Mouse (Mus musculus) granulocyte monocyte progenitor cell, adult 5-6 weeks (primary cell): ENCODE data around the gene Npas1. TPM values are rescaled to one million over a fixed set of nuclear protein-coding genes. Genes with fewer than 3 reads are reported as not detected.
A peak's percentile ranks its signal among the peaks of the same experiment; 100 is the strongest.

Experiments used
- ATAC-seq: replicated peaks from 2 replicates; pipeline ENCODE4 v1.8.0; 2016; ENCODE audit warnings: mild to moderate bottlenecking, moderate TSS enrichment, inconsistent platforms; ENCODE audit not compliant: poor library complexity, severe bottlenecking
- total RNA-seq, 2 experiments: library from RNA; stranded (forward) in 1 of 2; stranded (reverse) in 1 of 2; fragments of 200-712, 200-1000 nt in 1 of 2; fragments of >200 nt in 1 of 2; fragmentation: Nextera tagmentation in 1 of 2; gene quantifications; 2 replicates each; pipeline ENCODE4 v1.2.3; 2014 to 2017

Gene Npas1
- total RNA-seq, 2 experiments from 2014 or later = not detected

DNA sequence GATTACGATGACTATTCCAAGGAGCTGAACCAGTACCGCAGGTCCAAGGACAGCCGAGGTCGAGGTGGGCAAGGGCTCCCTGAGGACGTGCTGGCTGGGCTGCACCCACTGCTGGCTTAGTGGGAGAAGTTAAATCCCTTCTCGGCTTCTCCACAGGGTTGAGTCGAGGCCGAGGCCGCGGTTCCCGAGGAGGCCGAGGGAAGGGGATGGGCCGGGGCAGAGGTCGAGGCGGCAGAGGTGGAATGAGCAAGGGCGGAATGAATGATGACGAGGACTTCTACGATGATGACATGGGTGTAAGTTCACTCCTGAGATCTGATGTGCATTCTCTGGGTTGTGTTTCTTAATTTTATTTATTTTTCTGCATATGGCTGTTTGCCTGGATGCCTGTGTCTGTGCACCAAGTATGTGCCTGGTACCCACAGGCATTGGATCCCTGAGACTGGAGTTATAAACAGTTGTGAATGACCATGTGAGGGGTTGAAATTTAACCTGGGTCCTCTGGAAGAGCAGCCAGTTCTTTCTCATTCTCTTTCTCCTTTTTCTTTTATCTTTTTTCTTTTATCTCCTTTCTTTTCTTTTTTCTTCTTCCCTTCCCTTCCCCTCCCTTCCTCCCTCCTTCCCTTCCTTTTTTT lies 55.2 kb downstream of the Npas1 start:
- ATAC-seq = no peak

DNA sequence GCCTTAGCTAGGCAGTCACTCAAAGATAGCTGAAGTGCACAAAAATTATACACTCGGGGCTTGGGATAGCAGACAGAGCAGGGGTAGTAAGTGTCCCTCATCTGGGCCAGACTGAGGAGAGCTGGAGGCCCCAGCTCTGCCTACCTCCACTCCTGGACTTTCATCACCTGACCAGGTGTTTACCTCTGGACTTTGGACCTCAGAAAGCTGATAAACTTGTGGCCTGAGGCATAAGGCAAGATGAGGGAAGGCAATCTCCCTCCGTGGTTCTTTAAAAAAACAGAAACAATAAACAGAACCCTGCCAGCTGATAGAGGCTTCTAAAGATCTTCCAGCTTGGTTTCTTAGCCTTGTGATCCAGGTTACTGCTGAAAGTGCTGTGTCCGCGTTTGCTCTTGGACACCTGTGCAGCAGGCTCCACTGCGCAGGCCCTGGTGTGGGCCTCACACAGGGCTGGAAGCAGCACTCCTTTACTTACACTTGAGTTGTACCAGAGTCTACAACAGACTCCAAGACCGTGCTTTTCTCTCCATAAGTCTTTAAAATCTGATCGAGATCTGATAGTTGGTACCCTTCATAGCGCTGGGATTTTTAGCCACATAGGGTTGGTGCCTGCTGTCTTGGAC lies 56.9 kb downstream of the Npas1 start:
- ATAC-seq = no peak

DNA sequence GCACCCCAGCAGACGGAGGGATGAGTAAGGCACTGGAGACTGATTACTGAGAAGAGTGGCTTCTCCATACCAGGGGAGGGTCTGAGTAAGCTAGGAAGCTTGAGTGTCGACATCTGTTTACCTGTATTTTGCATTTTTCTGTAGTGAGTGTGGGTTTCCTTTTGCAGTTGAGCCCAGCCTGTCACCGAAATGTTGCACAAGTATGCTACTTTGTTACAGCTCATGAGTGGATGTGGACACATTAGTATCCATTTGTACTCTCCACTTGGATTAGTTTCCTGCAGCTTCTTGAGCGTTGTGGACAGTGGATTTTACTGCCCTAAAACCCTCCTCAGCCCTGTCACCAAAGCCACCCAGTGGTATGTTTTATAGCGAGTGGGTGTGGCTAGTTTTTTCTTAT lies 58.8 kb downstream of the Npas1 start:
- peak; percentile 58 for ATAC-seq

DNA sequence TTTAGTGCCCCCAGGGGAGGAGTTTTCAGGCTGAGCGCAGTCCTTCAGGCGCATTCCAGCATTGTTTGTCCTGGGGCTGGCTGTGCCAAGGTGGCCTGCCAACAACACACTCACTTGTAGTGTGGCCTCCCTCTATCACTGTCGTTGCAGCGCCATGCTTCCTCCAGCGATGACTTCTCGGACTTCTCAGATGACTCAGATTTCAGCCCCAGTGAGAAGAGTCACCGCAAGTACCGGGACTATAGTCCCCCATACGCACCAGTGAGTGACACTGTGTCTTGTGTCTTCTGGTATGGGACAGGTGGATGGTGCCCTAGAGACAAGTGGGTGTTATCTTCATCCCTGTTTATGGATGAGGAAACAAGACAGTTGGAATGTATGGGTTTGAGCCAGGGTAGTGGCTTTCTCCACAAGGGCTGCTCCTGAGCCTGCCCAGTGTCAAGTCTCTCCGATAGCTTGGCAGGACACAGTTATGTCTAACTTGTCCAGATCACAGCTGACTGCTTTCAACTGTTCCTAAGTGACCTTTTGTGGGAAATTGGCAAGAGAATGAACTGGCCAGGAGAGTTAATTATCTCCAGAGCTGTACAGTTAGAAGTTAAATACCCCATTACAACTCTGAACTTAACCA lies 60.3 kb downstream of the Npas1 start:
- ATAC-seq = no peak

DNA sequence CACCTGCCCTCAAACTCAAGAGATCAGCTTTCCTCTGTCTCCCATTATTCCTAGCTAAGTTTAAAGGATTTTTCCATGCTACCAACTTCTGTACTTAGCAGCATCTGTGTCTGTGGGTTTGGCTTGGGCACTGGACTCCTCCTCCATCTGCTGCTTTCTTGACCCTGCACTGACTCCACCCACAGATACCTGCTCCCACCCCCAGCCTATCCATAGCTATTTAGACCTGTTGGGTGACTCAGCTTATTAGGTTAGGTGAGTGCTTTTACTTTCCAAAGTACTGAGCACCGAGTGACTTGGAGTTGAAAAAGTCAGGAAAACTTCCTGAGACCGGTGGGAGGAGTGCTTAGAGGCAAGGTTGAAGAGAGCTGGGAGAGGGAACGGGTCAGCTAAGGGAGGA lies 62.1 kb downstream of the Npas1 start:
- no peak for ATAC-seq

DNA sequence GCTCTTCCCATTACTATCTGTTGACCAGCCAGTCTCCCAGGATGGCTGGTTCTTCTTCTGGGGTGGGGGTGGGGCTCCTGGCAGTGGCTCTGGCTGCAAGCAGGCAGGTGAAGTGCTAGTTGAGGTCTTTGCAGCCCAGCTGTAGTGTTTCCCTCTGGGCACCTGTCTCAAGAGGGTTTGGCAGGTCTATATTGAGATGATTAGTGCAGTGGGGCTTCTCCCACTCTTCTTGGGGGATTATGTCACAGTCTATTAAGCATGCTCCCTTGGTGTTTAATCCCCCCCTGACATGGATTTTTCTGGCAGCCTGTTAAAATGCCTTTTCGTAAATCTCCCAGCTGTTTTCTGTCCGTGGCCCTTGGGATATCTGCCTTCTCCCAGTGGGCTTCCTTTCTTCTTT lies 64.6 kb downstream of the Npas1 start:
- no peak for ATAC-seq

DNA sequence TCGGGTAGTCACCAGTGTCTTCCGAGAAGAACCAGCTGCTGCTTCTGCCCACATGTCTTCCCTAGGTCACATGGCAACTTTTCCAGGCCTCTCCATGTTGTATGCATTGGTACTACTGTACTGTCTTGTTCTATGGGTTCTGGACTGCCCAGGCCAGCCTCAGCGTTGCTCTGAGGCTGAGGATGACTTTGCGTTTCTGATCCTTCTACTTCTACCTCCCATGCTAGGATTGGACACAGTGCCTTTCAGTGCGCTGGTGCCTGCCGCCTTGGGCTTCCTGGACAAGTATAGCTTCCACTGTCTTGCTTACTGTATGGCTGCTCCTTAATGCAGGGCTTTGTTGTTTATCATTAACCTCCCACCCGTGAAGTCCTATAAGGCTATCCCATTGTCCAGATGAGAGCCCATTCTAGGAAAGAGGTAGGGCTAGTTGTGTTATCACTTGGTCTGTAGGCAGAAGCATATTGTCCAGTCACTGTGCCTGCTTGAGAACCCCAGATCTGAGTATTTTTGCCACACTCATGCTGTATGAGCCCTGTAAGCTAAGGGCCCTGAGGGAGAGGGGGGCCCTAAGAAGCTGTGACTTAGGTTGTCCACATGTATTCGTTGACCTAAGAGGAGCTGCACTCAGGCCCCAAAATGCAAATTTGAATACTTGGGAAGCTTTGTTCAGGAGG lies 65.2 kb downstream of the Npas1 start:
- ATAC-seq = no peak

DNA sequence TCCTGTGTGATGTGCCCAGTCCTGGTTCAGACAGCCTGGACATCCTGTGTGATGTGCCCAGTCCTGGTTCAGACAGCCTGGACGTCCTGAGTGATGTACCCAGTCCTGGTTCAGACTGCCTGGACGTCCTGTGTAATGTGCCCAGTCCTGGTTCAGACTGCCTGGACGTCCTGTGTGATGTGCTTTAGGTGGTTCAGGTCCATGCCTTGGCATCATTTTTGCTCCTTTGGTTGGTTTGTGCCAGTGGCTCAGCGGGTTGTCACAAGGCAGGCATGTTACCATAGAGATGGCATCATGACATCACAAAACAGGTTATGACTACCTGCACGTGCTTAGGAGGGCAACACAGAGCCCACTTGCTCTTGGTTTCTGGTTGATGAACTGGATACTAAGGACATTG lies 66.4 kb downstream of the Npas1 start:
- no peak for ATAC-seq

DNA sequence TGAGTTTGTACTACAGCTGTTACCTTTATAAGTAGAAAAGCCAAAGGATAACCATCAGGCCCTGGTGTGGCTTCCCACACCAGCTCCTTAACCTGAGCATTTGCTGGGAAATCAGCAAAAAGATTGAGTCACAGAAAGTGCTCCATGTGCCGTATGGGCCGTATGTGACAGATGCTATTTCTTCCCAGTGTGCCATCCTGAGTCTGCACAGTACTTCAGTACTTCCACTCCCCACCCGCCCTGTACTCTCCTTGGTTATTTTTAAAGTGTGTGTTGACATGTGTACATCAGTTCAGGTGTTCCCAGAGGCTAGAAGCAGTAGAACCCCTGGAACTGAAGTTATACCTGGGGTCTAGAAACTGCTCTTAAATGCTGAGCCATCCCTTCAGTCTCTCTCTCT lies 70.5 kb downstream of the Npas1 start:
- no peak for ATAC-seq

Other genes starting within 250 kb of the Npas1 start
- gene C5ar2, start 233.6 kb downstream of the Npas1 start, total RNA-seq (2014; fragmentation: Nextera tagmentation) = 0.15 TPM in 1 of 2 replicates, not detected in the other
- 0.13 and 0.93 TPM in 2 replicates for gene C5ar2, start 233.6 kb downstream of the Npas1 start, total RNA-seq (2017)
- 0.21 TPM in 1 of 2 replicates, not detected in the other for gene C5ar1, start 218.2 kb downstream of the Npas1 start, total RNA-seq (2014; fragmentation: Nextera tagmentation)
- gene C5ar1, start 218.2 kb downstream of the Npas1 start, total RNA-seq (2017) = 0.67 and 1.1 TPM in 2 replicates
- 13.6 and 14.6 TPM in 2 replicates for gene Inafm1, start 204.1 kb downstream of the Npas1 start, total RNA-seq (2014; fragmentation: Nextera tagmentation)
- 3.2 and 3.3 TPM in 2 replicates for gene Inafm1, start 204.1 kb downstream of the Npas1 start, total RNA-seq (2017)
- 31.7 and 50.9 TPM in 2 replicates for gene Ccdc9, start 190.9 kb downstream of the Npas1 start, total RNA-seq (2014; fragmentation: Nextera tagmentation)
- gene Ccdc9, start 190.9 kb downstream of the Npas1 start, total RNA-seq (2017) = 54.0 and 62.0 TPM in 2 replicates
- 0.53 and 1.1 TPM in 2 replicates for gene Bbc3, start 169.3 kb downstream of the Npas1 start, total RNA-seq (2014; fragmentation: Nextera tagmentation)
- gene Bbc3, start 169.3 kb downstream of the Npas1 start, total RNA-seq (2017) = 1.3 and 2.2 TPM in 2 replicates
- 131 and 137 TPM in 2 replicates for gene Sae1, start 89.9 kb downstream of the Npas1 start, total RNA-seq (2014; fragmentation: Nextera tagmentation)
- gene Sae1, start 89.9 kb downstream of the Npas1 start, total RNA-seq (2017) = 409 and 421 TPM in 2 replicates
- 42.3 and 57.9 TPM in 2 replicates for gene Zc3h4, start 76.8 kb downstream of the Npas1 start, total RNA-seq (2014; fragmentation: Nextera tagmentation)
- gene Zc3h4, start 76.8 kb downstream of the Npas1 start, total RNA-seq (2017) = 20.9 and 40.7 TPM in 2 replicates
- 27.5 and 71.6 TPM in 2 replicates for gene Tmem160, start 24.9 kb downstream of the Npas1 start, total RNA-seq (2014; fragmentation: Nextera tagmentation)
- gene Tmem160, start 24.9 kb downstream of the Npas1 start, total RNA-seq (2017) = 17.2 and 26.2 TPM in 2 replicates
- gene Arhgap35, start 137.3 kb upstream of the Npas1 start, total RNA-seq (2014; fragmentation: Nextera tagmentation) = 7.6 and 10.9 TPM in 2 replicates
- 6.6 and 7.6 TPM in 2 replicates for gene Arhgap35, start 137.3 kb upstream of the Npas1 start, total RNA-seq (2017)
- gene Ceacam15, start 198.0 kb upstream of the Npas1 start, total RNA-seq (2014; fragmentation: Nextera tagmentation) = not detected in 2 replicates
- gene Ceacam15, start 198.0 kb upstream of the Npas1 start, total RNA-seq (2017) = not detected in 2 replicates
- gene Ceacam9, start 244.2 kb upstream of the Npas1 start, total RNA-seq (2014; fragmentation: Nextera tagmentation) = not detected in 2 replicates
- gene Ceacam9, start 244.2 kb upstream of the Npas1 start, total RNA-seq (2017) = not detected in 2 replicates